Mouse (Mus musculus) fibroblast of lung, adult 2 months (primary cell): ENCODE results near the gene Oas1a.
"Not testable (repeated sequence)": the region's sequence is repeated elsewhere in the genome, so short reads cannot be mapped to it uniquely, and the experiment has no call there.

Experiments
- DNase-seq: peaks from one replicate; pipeline ENCODE4 v3.0.0-alpha.2; 2011; ENCODE audit warnings: low read depth

The Oas1a gene

GRCm38 (mm10) chr5:120893866-120894265 lies 13.5 kb downstream of the Oas1a start:
- not testable (repeated sequence) for DNase-seq

GRCm38 (mm10) chr5:120892243-120892660 lies 15.1 kb downstream of the Oas1a start:
- DNase-seq: no peak

- DNase-seq: not testable (repeated sequence)
Measured at GRCm38 (mm10) chr5:120891566-120892242, 15.6 kb downstream of the Oas1a start.

- no peak for DNase-seq
Measured at GRCm38 (mm10) chr5:120890991-120891390, 16.3 kb downstream of the Oas1a start.

GRCm38 (mm10) chr5:120890026-120890425 lies 17.3 kb downstream of the Oas1a start:
- DNase-seq: no peak

GRCm38 (mm10) chr5:120888294-120888815 lies 19.0 kb downstream of the Oas1a start:
- DNase-seq: not testable (repeated sequence)

GRCm38 (mm10) chr5:120887831-120888230 lies 19.5 kb downstream of the Oas1a start:
- no peak for DNase-seq

GRCm38 (mm10) chr5:120887413-120887812 lies 19.9 kb downstream of the Oas1a start, which contains the start of gene Oas1g:
Oas1g (minus strand) TSS chr5:120887613.
- not testable (repeated sequence) for DNase-seq

- DNase-seq: not testable (repeated sequence)
Measured at GRCm38 (mm10) chr5:120881681-120882080, 25.6 kb downstream of the Oas1a start.

GRCm38 (mm10) chr5:120878803-120879202 lies 28.5 kb downstream of the Oas1a start:
- DNase-seq: not testable (repeated sequence)

GRCm38 (mm10) chr5:120877407-120877806 lies 29.9 kb downstream of the Oas1a start:
- not testable (repeated sequence) for DNase-seq

GRCm38 (mm10) chr5:120876839-120877238 lies 30.5 kb downstream of the Oas1a start:
- DNase-seq: not testable (repeated sequence)

GRCm38 (mm10) chr5:120871469-120871868 lies 35.9 kb downstream of the Oas1a start:
- DNase-seq: no peak

- DNase-seq: no peak
Measured at GRCm38 (mm10) chr5:120870782-120871181, 36.5 kb downstream of the Oas1a start.

- no peak for DNase-seq
Measured at GRCm38 (mm10) chr5:120870081-120870480, 37.2 kb downstream of the Oas1a start.

GRCm38 (mm10) chr5:120869436-120870015 lies 37.8 kb downstream of the Oas1a start:
- no peak for DNase-seq

- peak; percentile 11 for DNase-seq
Measured at GRCm38 (mm10) chr5:120865336-120865860, 41.9 kb downstream of the Oas1a start.

- no peak for DNase-seq
Measured at GRCm38 (mm10) chr5:120861121-120861520, 46.2 kb downstream of the Oas1a start, which contains the start of gene Oas1h. Oas1h (plus strand) TSS chr5:120861421.

- no peak for DNase-seq
Measured at GRCm38 (mm10) chr5:120859241-120859640, 48.1 kb downstream of the Oas1a start.

- peak; percentile 29 for DNase-seq
Measured at GRCm38 (mm10) chr5:120849601-120850136, 57.7 kb downstream of the Oas1a start.

- no peak for DNase-seq
Measured at GRCm38 (mm10) chr5:120847067-120847466, 60.3 kb downstream of the Oas1a start, which contains the start of gene Oas1f. Oas1f (plus strand) TSS chr5:120847367.
